Mouse (Mus musculus) testis, adult 2 months (tissue): ENCODE data around the gene Mrc1.

Experiments
- CTCF ChIP-seq: fragments of 200-500 bp; IDR thresholded peaks from 2 replicates; pipeline ENCODE4 v1.5.1; 2012; ENCODE audit warnings: low read depth, mild to moderate bottlenecking, inconsistent platforms, low read length, moderate library complexity; ENCODE audit not compliant: control insufficient read depth, insufficient read depth, insufficient replicate concordance
- POLR2A ChIP-seq: fragments of 200-500 bp; IDR thresholded peaks from 2 replicates; pipeline ENCODE4 v1.6.1; 2012; ENCODE audit warnings: low read depth, mild to moderate bottlenecking, inconsistent platforms, low read length, moderate library complexity; ENCODE audit not compliant: control insufficient read depth

- TF ChIP-seq CTCF (no peak), POLR2A (no peak)
Measured at GRCm38 (mm10) chr2:14206798-14207197, 22.4 kb upstream of the Mrc1 start.
